8 mouse cellular contexts compared by ENCODE assay signal in genomic region chr6:48601271-48602079, GRCm38 (mm10). TPM values are rescaled to one million over a fixed set of nuclear protein-coding genes. Genes with fewer than 3 reads are reported as not detected.
DNase-seq lines count a peak whose midpoint lies in the region; ATAC-seq and TF ChIP-seq lines count a peak whose summit lies in the region.

Gene Zfp775, plus strand, starts transcription at chr6:48602063.

- H3K4me3 ChIP-seq in CH12.LX (replicated peaks in 1 of 3; ENCODE audit: low read depth in 2 of 3, low read length in 2 of 3, poor library complexity in 1 of 3) = peak within 1 kb of the TSS; percentile 74 to 86 (median 82)
- H3K4me3 ChIP-seq in forebrain, embryonic 14.5 days (ENCODE audit: low read depth, low read length) = peak within 1 kb of the TSS; percentile 76
- H3K4me3 ChIP-seq in liver, postnatal 0 days (ENCODE audit: low read depth, low read length) = peak within 1 kb of the TSS; percentile 64
- peak within 1 kb of the TSS; percentile 78 for H3K4me3 ChIP-seq in neural tube, embryonic 13.5 days

- 3% methylated on average over 42 of the region's 42 CpGs for WGBS in forebrain, embryonic 14.5 days
- 5% methylated on average over 42 of the region's 42 CpGs for WGBS in liver, postnatal 0 days (ENCODE audit: insufficient replicate concordance)
- WGBS in neural tube, embryonic 13.5 days = 3% methylated on average over 42 of the region's 42 CpGs

- TF ChIP-seq EP300 in CH12.LX (IDR thresholded peaks at IDR 0.05; ENCODE audit: low read length) = no peak
- peak; percentile 60; the same call in 1 of the 2 replicates for TF ChIP-seq EP300 in liver, postnatal 0 days (IDR thresholded peaks at IDR 0.05; ENCODE audit: low read depth)

- peak; percentile 99 for ATAC-seq in forebrain, embryonic 14.5 days
- ATAC-seq in liver, postnatal 0 days = peak; percentile 98
- peak; percentile 99 for ATAC-seq in neural tube, embryonic 13.5 days (ENCODE audit: low read depth)

- H3K9ac ChIP-seq in CH12.LX (ENCODE audit: insufficient read depth, low read depth) = peak within 1 kb of the TSS; percentile 39
- H3K9ac ChIP-seq in forebrain, embryonic 14.5 days (ENCODE audit: low read length) = peak within 1 kb of the TSS; percentile 97
- peak within 1 kb of the TSS; percentile 65 for H3K9ac ChIP-seq in liver, postnatal 0 days (replicated peaks)
- peak within 1 kb of the TSS; percentile 97 for H3K9ac ChIP-seq in neural tube, embryonic 13.5 days

- peak; percentile 90 for TF ChIP-seq POLR2A in CH12.LX (IDR thresholded peaks at IDR 0.05; ENCODE audit: low read depth, low read length)

- TF ChIP-seq CTCF in CH12.LX (conservative IDR thresholded peaks at IDR 0.05 in 1 of 2, IDR thresholded peaks at IDR 0.05 in 1 of 2; ENCODE audit: low read depth in 2 of 2, low read length in 2 of 2) = no peak
- no peak for TF ChIP-seq CTCF in liver, postnatal 0 days (IDR thresholded peaks at IDR 0.05; ENCODE audit: low read depth)

- peaks cover 21 to 43% of the 10 kb centered on the region in 2 experiments for H3K36me3 ChIP-seq in CH12.LX (replicated peaks in 1 of 2; ENCODE audit: control insufficient read depth in 1 of 2, insufficient read depth in 1 of 2, low read length in 1 of 2)
- H3K36me3 ChIP-seq in forebrain, embryonic 14.5 days (ENCODE audit: control insufficient read depth, insufficient read depth, low read length) = peaks cover 35% of the 10 kb centered on the region
- H3K36me3 ChIP-seq in liver, postnatal 0 days (replicated peaks; ENCODE audit: insufficient read depth, low read length) = peaks cover 22% of the 10 kb centered on the region
- peaks cover 38% of the 10 kb centered on the region for H3K36me3 ChIP-seq in neural tube, embryonic 13.5 days

- peak; percentile 91 for DNase-seq in CH12.LX (ENCODE audit: extremely low read depth)
- DNase-seq in cerebellum, adult 11 months = peak; percentile 98
- peak; percentile 98 for DNase-seq in forebrain, embryonic 14.5 days (ENCODE audit: low spot score)
- DNase-seq in heart, postnatal 14 days = peak; percentile 97 to 98
- DNase-seq in layer of hippocampus, adult 11-12 months (ENCODE audit: low spot score) = peak; percentile 97
- peak; percentile 95 for DNase-seq in liver, postnatal 0 days
- DNase-seq in telencephalon, adult 2 months (ENCODE audit: low read depth, low spot score) = peak; percentile 87

- H3K4me2 ChIP-seq in CH12.LX (ENCODE audit: insufficient read depth, low read depth, poor library complexity, severe bottlenecking) = peak within 1 kb of the TSS; percentile 73
- H3K4me2 ChIP-seq in forebrain, embryonic 14.5 days (ENCODE audit: low read length) = peak within 1 kb of the TSS; percentile 87
- peak within 1 kb of the TSS; percentile 88 for H3K4me2 ChIP-seq in liver, postnatal 0 days (ENCODE audit: low read depth, low read length)
- H3K4me2 ChIP-seq in neural tube, embryonic 13.5 days = peak within 1 kb of the TSS; percentile 88

- H3K9me3 ChIP-seq in CH12.LX (replicated peaks; ENCODE audit: low read length) = peaks cover 3% of the 10 kb centered on the region
- H3K9me3 ChIP-seq in forebrain, embryonic 14.5 days (replicated peaks; ENCODE audit: control insufficient read depth, low read length) = peaks cover 14% of the 10 kb centered on the region; the same call in 1 of the 2 replicates
- no peaks in the 10 kb centered on the region for H3K9me3 ChIP-seq in liver, postnatal 0 days (ENCODE audit: low read length)
- H3K9me3 ChIP-seq in neural tube, embryonic 13.5 days = peaks cover 18% of the 10 kb centered on the region

- peaks cover 3% of the 10 kb centered on the region; the same call in 1 of the 2 replicates for H3K79me2 ChIP-seq in CH12.LX (replicated peaks; ENCODE audit: control insufficient read depth, extremely low read depth, insufficient read depth, poor library complexity, severe bottlenecking)

- no peak for TF ChIP-seq RAD21 in CH12.LX (IDR thresholded peaks at IDR 0.05; ENCODE audit: low read depth, low read length)

- intact Hi-C loops in heart, postnatal 14 days (cut with DNase I) = no loop called here

- H3K27me3 ChIP-seq in CH12.LX (replicated peaks) = no peaks in the 10 kb centered on the region
- H3K27me3 ChIP-seq in forebrain, embryonic 14.5 days (replicated peaks; ENCODE audit: control insufficient read depth, insufficient read depth, low read length) = no peaks in the 10 kb centered on the region
- H3K27me3 ChIP-seq in liver, postnatal 0 days (ENCODE audit: insufficient read depth, low read length) = no peaks in the 10 kb centered on the region
- H3K27me3 ChIP-seq in neural tube, embryonic 13.5 days = no peaks in the 10 kb centered on the region

- peak within 1 kb of the TSS; percentile 2; the same call in 1 of the 2 replicates for H3K27ac ChIP-seq in CH12.LX (ENCODE audit: insufficient read depth, low read depth)
- peak within 1 kb of the TSS; percentile 85 for H3K27ac ChIP-seq in forebrain, embryonic 14.5 days (ENCODE audit: low read depth, low read length)
- peak within 1 kb of the TSS; percentile 91 for H3K27ac ChIP-seq in liver, postnatal 0 days (ENCODE audit: low read depth)
- peak within 1 kb of the TSS; percentile 92 for H3K27ac ChIP-seq in neural tube, embryonic 13.5 days (replicated peaks)

- peaks cover 4 to 31% of the 10 kb centered on the region in 2 experiments; a peak in 3 of 4 replicates for H3K4me1 ChIP-seq in CH12.LX (ENCODE audit: control insufficient read depth in 1 of 2, insufficient read depth in 2 of 2)
- H3K4me1 ChIP-seq in forebrain, embryonic 14.5 days (ENCODE audit: control insufficient read depth, insufficient read depth, low read length) = peaks cover 9% of the 10 kb centered on the region
- peaks cover 17% of the 10 kb centered on the region for H3K4me1 ChIP-seq in liver, postnatal 0 days (ENCODE audit: insufficient read depth)
- H3K4me1 ChIP-seq in neural tube, embryonic 13.5 days (replicated peaks) = peaks cover 28% of the 10 kb centered on the region

- in situ Hi-C loops in CH12.LX (cut with MboI; ENCODE audit: low pct_ligation_motif_present, low pct_unique_long_range_greater_than_20kb, low sequenced_read_pairs) = no loop called here

- dilution Hi-C loops in CH12.LX (cut with MboI; ENCODE audit: extremely low pct_ligation_motif_present, extremely low pct_unique_long_range_greater_than_20kb, low sequenced_read_pairs) = no loop called here

TF ChIP-seq in CH12.LX, 34 proteins besides CTCF, POLR2A, EP300 and RAD21:
- TF ChIP-seq TBP (conservative IDR thresholded peaks at IDR 0.05; ENCODE audit: low read depth, low read length) = peak; percentile 67; the same call in 1 of the 2 replicates
- TF ChIP-seq USF2 (conservative IDR thresholded peaks at IDR 0.05; ENCODE audit: low read depth, low read length) = peak; percentile 26; the same call in 1 of the 2 replicates
- peak; percentile 84 for TF ChIP-seq TCF12 (IDR thresholded peaks at IDR 0.05; ENCODE audit: low read depth, low read length)
- TF ChIP-seq JUND (conservative IDR thresholded peaks at IDR 0.05; ENCODE audit: low read depth, low read length) = no peak
- 0 out of 2 replicates have a peak, but pooled peaks have one; percentile 11 for TF ChIP-seq MAZ (IDR thresholded peaks at IDR 0.05; ENCODE audit: low read depth, low read length)
- TF ChIP-seq CHD2 (IDR thresholded peaks at IDR 0.05; ENCODE audit: low read length) = peak; percentile 90
- peak; percentile 43; the same call in 1 of the 2 replicates for TF ChIP-seq ELF1 (IDR thresholded peaks at IDR 0.05; ENCODE audit: low read depth, low read length)
- TF ChIP-seq SIN3A (IDR thresholded peaks at IDR 0.05; ENCODE audit: low read length) = no peak
- TF ChIP-seq CHD1 (IDR thresholded peaks at IDR 0.05; ENCODE audit: low read depth, low read length) = no peak
- peak; percentile 74 for TF ChIP-seq POLR2AphosphoS2 (IDR thresholded peaks at IDR 0.05; ENCODE audit: low read depth, low read length)
- TF ChIP-seq NELFE (IDR thresholded peaks at IDR 0.05; ENCODE audit: low read depth, low read length) = peak; percentile 78
- no peak for TF ChIP-seq UBTF (IDR thresholded peaks at IDR 0.05; ENCODE audit: low read depth, low read length)
- no peak for TF ChIP-seq ZC3H11A (IDR thresholded peaks at IDR 0.05; ENCODE audit: low read depth, low read length)
- TF ChIP-seq HCFC1 (IDR thresholded peaks at IDR 0.05; ENCODE audit: low read depth, low read length) = peak; percentile 49; the same call in 1 of the 2 replicates
- TF ChIP-seq RCOR1 (conservative IDR thresholded peaks at IDR 0.05; ENCODE audit: low read depth, low read length) = no peak
- peak; percentile 71 for TF ChIP-seq USF1 (IDR thresholded peaks at IDR 0.05; ENCODE audit: low read depth, low read length)
- TF ChIP-seq ZMIZ1 (IDR thresholded peaks at IDR 0.05; ENCODE audit: low read depth, low read length) = peak; percentile 83; the same call in 1 of the 2 replicates
- 0 out of 2 replicates have a peak, but pooled peaks have one; percentile 11 for TF ChIP-seq MXI1 (IDR thresholded peaks at IDR 0.05; ENCODE audit: low read depth, low read length)
- TF ChIP-seq MAX (IDR thresholded peaks at IDR 0.05; ENCODE audit: low read length) = 0 out of 2 replicates have a peak, but pooled peaks have one; percentile 33

RNA-seq across cellular contexts. Expression of gene Zfp775, which starts in this region (rescaled TPM):
- total RNA-seq in CH12.LX (2012; rRNA removed) = 4.7 and 6.5 TPM in 2 replicates
- 2.6 and 3.2 TPM in 2 replicates for total RNA-seq in CH12.LX (2014; rRNA removed)
- 3.3 and 3.5 TPM in 2 replicates for polyA plus RNA-seq in CH12.LX (2012; ENCODE audit: insufficient read length, low read depth)
- 16.7 and 17.4 TPM in 2 replicates for polyA plus RNA-seq in forebrain, embryonic 14.5 days (2014; fragmentation: Nextera tagmentation; extraction: Ambion mirVana)
- total RNA-seq in heart, postnatal 14 days (2021) = 1 to 10 TPM; 8.2 to 8.3 TPM
- 0.93 and 1.8 TPM in 2 replicates for polyA plus RNA-seq in liver, postnatal 0 days (2015; fragmentation: Nextera tagmentation; extraction: Ambion mirVana)
- polyA plus RNA-seq in neural tube, embryonic 13.5 days (2015; fragmentation: Nextera tagmentation; extraction: Ambion mirVana) = 11.3 and 15.7 TPM in 2 replicates

Comparison
In these comparisons a context has a peak if more than half of its experiments do, and no peak if none do; other contexts are left out.
1. Peak in every context shown above with its lines: DNase-seq, ATAC-seq, H3K4me3 ChIP-seq and H3K27ac ChIP-seq.
2. H3K27ac ChIP-seq: peak in every context shown above with its lines; median percentile 92 in neural tube, embryonic 13.5 days; 91 in liver, postnatal 0 days; 85 in forebrain, embryonic 14.5 days; 2 in CH12.LX.
3. H3K9ac ChIP-seq: peak in every context shown above with its lines; median percentile 97 in forebrain, embryonic 14.5 days; 97 in neural tube, embryonic 13.5 days; 65 in liver, postnatal 0 days; 39 in CH12.LX.